8 mouse cellular contexts compared by ENCODE assay signal in the genomic region with DNA sequence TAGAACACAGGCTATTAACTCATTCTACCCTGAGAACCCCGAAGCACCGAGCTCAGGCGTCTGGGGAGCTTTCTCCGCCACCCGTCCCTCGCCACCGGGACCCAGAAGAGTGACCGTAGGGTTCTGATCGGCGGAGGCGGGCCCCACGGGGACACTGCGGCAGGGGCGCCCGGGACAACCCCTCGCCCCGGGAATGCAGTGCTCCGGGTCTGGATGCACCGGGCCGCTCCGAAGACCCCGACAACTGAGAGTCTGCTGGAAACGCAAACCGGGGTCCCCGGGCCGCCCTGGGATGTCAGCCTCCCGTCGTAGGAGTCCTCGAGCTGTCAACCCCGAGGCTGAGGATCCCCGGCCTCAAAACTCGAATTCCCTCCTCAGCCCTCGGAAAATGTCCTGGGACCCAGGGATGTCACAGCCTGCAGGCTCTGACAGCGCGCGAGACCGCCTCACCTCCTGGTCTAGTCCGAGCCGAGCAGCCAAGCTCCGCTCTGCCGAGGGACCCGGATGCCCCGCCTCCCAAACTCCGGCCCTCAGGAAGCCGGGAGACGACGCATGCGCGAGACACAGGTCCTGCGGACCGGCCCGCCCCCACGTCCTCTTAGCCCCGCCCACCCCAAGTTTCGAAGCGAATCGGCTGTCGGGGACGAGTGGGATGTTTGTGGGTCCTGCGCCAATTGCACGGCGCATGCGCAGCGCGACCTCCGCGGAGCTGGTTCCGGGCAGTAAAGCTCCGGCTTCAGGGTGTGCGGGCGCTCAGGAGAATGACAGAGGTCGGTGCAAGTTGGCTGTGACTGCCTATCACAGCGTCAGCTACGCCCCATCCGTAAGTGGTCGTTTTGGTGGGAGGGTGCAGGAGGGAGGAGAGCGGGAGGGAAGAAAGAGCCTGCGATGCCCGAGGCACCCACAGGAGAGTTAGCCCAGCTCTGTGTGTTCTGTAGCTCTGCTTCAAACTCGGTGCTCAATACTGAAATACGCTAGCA. TPM values are rescaled to one million over a fixed set of nuclear protein-coding genes. Genes with fewer than 3 reads are reported as not detected.
DNase-seq lines count a peak whose midpoint lies in the region; ATAC-seq lines count a peak whose summit lies in the region.

A gene (minus strand): TSS at position 509 of the 980 bp plus-strand sequence.
A gene (plus strand): TSS at position 712 of the 980 bp plus-strand sequence.

- peak; percentile 88 for ATAC-seq in megakaryocyte progenitor cell, adult 5-6 weeks (replicated peaks; ENCODE audit: poor library complexity)

- DNase-seq in adipocyte (ENCODE audit: low spot score) = peak; percentile 100
- peak; percentile 99 for DNase-seq in embryo, embryonic 10 days (ENCODE audit: low spot score)
- peak; percentile 100 for DNase-seq in gastrocnemius, postnatal 10 days
- DNase-seq in induced T-regulatory cell, adult 2 months (ENCODE audit: low read depth) = peak; percentile 99
- peak; percentile 93 to 96 for DNase-seq in left cerebral cortex, adult 9 months (ENCODE audit: low spot score in 2 of 2)
- peak; percentile 99 for DNase-seq in right cerebral cortex, postnatal 14 days
- peak; percentile 94 to 98 for DNase-seq in urinary bladder, postnatal 36 days (ENCODE audit: low spot score in 2 of 2)

RNA-seq across cellular contexts. Expression of the first gene that starts in this region (rescaled TPM):
- 10 to 100 TPM in 1 of 2 experiments, 1 to 10 TPM in 1; 10.0 to 12.5 TPM for total RNA-seq in gastrocnemius, postnatal 10 days (2021)
- 20.9 and 26.2 TPM in 2 replicates for total RNA-seq in megakaryocyte progenitor cell, adult 5-6 weeks (2015)
- 16.6 and 19.3 TPM in 2 replicates for total RNA-seq in megakaryocyte progenitor cell, adult 5-6 weeks (2017)

RNA-seq across cellular contexts. Expression of the second gene that starts in this region (rescaled TPM):
- total RNA-seq in gastrocnemius, postnatal 10 days (2021) = 10 to 100 TPM; 21.4 to 22.3 TPM
- total RNA-seq in megakaryocyte progenitor cell, adult 5-6 weeks (2015) = 16.2 and 30.3 TPM in 2 replicates
- total RNA-seq in megakaryocyte progenitor cell, adult 5-6 weeks (2017) = 27.9 and 31.7 TPM in 2 replicates

Comparison
In these comparisons a context has a peak if more than half of its experiments do, and no peak if none do; other contexts are left out.
1. Peak in every context shown above with its lines: DNase-seq and ATAC-seq.